Mouse (Mus musculus): Measurements from ENCODE around the gene Tuba3b.
A peak's percentile ranks its signal among the peaks of the same experiment; 100 is the strongest.

Tuba3b gene

GRCm38 (mm10) chr6:145607746-145608145 lies 7.8 kb upstream of the Tuba3b start:
- peak in 1 of 2 experiments; percentile 22 for DNase-seq

DNA sequence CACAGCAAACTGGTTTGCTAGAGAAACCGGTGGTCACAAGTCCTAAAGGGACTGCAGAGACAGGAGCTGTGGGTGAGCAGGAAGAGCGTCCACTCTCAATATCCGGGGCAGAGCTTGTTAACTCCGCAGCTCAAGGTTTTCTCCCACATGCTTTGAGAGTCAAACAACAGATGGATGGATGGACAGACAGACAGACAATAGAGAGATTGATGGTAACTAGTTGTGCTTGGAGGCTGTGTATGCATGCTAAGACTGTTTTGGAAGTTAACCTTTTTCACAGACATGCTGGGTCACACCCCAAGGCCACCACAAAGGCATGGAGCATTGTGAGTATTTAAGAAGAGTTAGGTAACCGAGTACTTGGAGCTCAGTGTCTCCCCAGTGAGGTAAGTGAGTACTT lies 6.9 kb upstream of the Tuba3b start:
- no peak for DNase-seq

GRCm38 (mm10) chr6:145610901-145611300 lies 4.7 kb upstream of the Tuba3b start:
- DNase-seq, result no peak

- DNase-seq, result no peak
Observed at GRCm38 (mm10) chr6:145612611-145613010, 2.9 kb upstream of the Tuba3b start.

DNA sequence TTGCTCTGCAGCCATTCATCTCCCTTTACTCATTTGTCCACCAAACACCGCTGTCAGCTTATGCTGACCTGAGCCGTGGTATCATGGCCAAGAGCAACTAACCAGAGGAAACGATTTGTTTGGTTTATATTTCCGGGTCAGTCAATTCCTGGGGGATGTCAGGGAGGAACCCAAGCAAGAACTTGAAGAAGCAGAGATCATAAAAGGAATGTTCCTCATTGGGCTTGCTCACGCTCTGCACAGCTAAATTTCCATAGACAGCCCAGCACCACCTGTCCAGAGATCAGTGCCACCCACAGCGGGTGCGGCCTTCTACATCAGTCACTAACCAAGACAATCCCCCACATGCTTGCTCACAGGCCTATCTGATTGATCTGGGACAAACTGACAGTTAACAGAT lies 1.3 kb upstream of the Tuba3b start, which contains the start of gene Lmntd1:
Gene Lmntd1 (minus strand): TSS at position 101 of the 400 bp plus-strand sequence.
- DNase-seq, result peak in 1 of 2 experiments; percentile 32

DNA sequence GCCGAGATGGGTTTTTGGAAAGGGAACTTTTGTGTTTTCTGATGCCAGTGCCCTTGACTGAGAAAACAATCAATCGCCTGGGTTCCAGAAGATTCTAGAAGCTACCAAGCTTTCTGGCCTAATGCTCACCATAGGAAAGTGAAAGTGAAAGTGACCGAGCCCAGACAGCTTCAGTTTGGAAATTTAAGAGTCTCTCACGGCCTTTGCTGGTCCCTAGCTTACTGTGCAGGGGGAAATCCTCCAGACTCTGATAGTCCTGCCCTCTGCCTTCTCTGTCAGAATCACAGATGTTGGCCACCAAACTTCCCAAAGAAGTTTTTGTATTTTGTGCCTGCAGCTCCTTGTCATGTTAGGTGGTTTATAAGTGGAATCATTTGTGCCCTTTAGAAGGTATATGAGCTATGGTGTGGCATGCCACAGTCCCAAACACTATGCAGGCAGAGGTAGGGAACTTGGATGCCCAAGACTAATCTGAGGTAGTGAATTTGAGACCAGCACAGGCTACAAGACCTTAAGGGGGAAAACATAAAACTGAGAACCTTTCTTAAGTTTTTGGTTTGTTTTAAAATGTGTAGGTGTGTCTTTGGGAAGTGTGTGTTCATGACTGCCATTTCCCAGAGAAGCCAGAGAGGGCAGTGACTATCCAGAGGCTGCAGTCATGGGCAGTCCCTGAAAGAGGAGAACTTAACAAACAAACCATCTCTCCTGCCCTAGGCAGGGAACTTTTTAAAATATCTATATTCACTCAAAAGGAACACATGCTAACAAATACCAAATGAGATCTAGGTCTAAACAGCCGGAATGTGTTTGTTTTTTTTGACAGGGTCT lies 1.1 kb downstream of the Tuba3b start:
- DNase-seq, result no peak

DNA sequence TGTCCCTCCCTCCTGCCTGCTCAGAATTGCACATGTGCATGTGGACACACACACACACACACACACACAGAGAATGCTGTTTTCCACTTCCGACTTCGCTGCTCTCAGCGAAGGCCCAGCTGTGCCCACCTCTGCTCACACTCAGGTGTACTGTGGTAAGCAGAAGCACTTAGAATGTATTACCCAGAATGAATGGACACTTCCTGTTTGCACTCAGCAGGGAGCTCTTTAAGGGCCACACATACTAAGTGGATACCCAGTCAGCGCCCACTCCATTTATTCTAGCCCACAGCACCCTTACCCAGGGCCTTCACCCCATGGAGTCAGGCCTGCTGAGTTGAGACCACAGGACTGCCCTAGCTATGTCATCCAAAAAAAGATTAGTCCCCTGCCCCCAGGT lies 7.6 kb downstream of the Tuba3b start:
- no peak for DNase-seq

- peak; percentile 16 to 63 for DNase-seq
Observed at GRCm38 (mm10) chr6:145630269-145630668, 14.7 kb downstream of the Tuba3b start.

DNA sequence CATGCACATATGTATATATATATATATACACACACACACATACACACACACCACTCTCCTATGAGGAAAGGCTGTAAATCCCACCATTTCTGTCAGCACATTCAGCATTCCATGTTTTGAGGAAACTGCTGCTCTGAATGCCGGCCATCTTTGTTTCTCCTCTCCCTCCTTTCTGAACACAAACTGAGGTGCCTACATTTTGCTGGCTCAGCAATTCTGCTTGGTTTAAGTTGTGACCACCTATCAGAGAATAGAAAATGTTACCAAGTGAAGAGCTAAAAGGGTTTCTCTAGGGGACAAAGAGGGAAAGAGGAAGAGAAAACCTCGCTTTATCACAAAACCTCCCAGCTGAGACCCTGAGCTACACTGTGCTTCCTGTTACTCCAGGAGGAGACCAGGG lies 18.9 kb downstream of the Tuba3b start:
- DNase-seq, result no peak

GRCm38 (mm10) chr6:145636682-145637081 lies 21.1 kb downstream of the Tuba3b start:
- no peak for DNase-seq

- DNase-seq, result peak; percentile 64 to 71
Observed at GRCm38 (mm10) chr6:145638248-145638647, 22.7 kb downstream of the Tuba3b start.

DNA sequence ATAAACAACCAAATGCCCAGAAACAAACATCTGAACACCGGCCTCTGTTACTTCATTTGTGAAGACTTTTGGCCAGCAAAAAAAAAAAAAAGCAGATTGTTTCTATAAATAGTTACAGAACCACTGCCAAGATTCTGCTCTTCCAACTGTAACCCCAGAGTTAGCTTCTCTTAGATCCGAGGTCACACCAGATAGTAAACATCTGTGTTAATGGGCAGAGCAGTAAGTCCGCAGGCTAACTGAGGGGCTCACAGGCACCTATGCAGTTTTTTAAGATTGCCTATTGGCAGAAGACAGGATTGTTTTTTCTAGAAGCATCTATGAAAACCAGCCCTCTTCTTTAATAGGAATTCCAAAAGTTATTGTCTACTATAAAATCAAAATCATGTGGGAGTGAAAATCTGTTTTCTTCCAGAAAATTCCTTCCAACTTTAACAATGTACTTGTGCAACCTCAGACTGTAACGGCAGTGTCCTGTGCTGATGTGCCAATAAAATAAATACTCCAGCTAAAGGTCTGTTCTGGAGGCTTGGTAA lies 25.5 kb downstream of the Tuba3b start:
- peak in 1 of 2 experiments; percentile 36 for DNase-seq

DNA sequence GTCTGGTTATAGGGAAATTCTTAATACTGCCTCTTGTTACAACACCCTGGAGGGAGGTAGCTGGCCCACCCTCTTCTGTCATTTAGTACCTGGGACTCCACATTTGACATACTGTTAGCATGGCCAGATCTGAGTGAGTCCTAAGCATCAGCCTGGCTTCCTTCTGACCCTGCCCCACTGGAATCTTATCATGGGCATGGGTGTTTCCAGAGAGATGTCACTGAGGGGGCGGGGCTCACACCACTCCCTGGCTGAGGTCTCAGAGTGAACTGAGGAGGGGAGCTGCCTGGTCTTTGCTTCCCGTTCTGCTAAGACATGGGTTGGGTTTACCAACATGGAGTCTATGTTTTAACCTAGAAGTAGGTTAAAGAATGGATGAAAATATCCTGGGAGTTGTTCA lies 36.4 kb downstream of the Tuba3b start:
- DNase-seq, result no peak

DNA sequence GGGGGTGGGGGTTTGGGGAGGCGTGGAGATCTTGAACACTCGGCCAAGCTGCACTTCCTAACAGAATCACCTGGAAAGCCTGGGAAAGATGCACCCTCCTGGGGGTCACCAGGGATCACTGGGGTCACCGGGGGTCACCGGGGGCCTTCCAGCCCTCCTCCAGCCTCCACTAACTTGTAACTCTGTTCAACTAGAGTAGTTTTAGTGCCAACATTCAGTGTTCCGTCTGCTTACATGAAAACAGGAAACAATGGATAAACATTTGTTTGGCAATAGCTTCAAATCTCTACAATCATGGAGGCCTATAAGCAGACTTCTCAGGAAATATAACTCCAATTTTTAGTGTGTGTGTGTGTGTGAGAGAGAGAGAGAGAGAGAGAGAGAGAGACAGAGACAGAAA lies 37.4 kb downstream of the Tuba3b start:
- no peak for DNase-seq

DNA sequence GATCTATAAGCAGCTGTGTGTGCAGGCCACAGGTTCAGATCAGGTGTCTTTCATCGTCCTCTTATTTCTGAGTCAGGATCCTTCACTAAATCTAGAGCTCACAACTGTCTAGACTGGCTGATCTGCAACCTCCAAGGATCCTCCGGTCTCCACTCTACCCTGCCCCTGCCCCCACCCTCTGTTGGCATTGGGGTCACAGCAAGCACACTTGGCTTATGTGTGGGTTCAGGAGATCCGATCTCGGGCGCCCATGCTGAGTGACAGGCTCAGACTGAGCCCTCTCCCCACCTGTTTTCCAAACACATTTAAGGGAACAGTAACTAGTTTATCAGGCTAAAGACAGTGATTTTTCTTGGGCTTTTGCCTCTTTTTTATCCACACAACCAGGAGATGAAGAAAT lies 38.1 kb downstream of the Tuba3b start:
- DNase-seq, result no peak

DNA sequence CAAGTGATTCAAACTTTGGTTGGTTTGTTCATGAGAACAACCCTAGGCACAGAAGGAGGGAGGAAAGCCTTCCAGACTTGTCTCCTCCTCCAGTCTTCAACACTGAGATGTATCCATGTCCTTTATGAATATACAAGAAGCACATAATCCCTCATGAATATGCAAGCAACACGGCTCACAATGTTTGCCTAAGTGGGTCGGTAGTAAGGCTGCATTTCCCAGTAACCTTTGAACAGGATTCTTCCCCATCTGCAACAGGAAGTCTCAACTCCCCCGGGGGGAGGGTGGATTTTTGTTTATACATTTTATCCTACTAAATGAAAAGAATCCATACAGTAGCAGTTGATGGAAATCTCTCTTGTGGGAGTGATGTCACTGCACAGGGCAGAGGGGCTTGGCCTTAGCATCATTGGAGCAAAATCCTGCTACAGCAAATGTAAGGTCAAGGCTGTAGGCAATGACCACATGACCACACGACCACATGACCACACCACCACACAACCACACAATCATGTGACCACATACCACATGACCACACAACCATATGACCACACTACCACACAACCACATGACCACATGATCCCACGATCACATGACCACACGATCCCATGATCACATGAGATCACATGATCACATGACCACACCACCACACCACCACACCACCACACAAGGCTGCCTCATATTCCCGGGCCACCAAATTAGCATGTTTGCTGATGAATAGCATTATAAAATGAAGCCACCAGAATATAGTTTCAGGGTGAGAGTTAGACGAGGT lies 38.7 kb downstream of the Tuba3b start:
- no peak for DNase-seq

DNA sequence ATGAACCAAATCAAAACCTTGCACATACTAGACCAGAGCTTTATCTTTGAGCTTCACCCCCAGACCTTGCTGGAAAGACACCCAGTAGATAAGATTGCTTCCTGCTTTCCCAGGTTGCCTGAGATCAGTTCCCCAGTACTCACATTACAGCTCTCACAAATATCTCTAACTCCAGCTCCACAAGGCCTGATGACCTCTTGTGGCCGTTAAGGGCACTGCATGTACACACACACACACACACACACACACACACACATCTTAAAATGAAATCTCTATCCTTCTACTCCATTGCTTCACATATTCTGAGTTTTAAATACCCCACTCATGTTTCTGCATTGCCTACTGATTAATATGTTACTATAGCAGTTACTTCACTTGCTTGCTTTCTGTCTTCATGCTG lies 40.1 kb downstream of the Tuba3b start:
- DNase-seq, result no peak

DNA sequence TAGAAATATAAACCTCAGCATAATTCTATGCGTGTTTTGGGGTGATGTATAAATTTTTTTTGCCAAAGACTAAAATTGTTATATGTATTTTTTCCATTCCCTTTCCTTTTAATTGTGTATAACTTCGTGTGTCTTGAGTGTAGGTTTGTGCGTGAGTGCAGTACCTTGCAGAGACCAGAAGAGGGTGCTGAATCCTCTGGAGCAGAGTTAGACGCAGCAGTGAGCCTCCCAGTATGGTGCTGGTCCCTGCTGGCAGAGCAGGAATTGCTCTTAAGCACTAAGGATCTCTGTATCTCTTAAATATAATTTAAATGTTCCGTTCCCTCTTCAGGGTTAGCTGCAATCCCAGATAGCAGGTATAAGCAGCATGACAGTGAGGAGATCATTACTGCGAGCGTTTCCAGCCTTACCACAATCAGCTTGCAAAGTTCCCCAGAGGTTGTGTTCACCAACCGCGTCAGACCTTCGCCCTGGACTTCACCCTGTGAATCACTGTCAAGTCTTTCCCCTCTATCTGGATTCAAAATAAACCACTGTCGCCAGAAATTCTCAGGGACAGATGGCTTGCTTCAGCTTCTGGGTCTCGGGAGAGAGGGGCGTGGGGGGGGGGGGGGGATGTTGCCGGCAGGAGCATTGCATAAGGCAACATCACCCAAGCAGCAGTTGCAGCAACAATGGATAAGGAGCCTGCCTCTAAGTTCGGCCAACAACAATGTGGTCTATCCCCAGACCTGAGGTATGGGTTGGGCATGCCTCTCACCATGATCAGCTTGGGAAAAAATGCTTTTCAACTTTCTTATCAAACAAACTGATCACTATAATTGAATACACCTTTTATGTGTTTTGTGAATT lies 41.4 kb downstream of the Tuba3b start:
- DNase-seq, result peak in 1 of 2 experiments; percentile 45

DNA sequence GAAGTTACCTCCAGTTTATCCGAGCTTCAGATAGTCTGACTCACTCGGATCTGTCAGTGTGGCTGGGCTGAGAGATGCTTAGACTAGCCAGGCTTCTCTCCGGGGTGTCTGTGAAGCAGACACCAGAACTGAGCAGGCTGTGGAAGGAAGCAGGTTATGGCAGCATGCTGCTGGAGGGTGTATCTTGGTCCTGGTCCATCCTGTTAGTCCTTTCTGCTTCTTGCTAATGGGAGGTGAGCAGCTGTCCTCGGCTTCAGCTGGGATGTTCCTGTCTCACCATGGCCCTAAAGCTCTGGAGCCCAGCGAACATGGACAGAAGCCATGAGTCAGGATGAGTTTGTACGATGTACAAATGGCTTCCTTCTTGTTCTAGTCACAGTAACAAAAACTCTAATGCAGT lies 43.6 kb downstream of the Tuba3b start:
- no peak for DNase-seq

DNA sequence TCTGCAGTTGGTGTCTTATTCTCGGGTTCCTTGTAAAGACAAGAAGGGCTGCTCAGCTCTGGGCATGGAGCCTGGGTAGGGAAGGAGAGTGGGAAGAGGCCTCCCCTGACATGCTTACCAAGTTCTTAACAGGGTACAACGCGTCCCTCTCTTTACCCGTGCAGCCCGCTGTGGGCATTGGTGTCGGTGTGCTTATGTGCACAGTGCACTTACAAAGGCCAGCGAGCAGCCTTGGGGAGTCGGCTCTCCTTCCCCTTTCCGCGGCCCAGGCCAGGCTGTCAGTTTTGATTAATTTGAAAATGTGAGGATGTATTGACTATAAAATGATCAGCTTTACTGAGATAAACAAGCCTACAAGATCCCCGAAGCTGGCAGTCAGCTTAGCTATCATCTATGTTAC lies 45.4 kb downstream of the Tuba3b start:
- DNase-seq, result no peak

DNA sequence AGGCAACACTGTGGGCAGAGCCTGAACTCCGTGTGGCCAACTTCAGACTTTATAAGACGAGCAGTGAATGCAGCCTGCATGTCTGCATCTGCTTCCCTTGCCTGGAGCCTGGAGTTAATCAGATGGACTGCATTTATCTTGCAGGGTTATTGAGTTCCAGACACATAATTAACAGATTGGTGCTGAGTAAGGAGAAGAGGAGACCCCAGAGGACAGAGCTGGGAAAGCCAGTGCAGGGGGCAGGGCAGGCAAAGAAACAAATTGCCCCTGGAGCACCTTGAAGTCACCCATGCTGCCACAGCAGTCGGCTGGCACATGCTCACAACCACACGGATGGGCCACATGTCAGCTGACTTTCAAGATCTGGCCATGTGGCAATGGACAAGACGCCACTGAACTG lies 48.7 kb downstream of the Tuba3b start:
- DNase-seq, result no peak

GRCm38 (mm10) chr6:145665751-145666150 lies 50.2 kb downstream of the Tuba3b start:
- DNase-seq, result no peak

DNA sequence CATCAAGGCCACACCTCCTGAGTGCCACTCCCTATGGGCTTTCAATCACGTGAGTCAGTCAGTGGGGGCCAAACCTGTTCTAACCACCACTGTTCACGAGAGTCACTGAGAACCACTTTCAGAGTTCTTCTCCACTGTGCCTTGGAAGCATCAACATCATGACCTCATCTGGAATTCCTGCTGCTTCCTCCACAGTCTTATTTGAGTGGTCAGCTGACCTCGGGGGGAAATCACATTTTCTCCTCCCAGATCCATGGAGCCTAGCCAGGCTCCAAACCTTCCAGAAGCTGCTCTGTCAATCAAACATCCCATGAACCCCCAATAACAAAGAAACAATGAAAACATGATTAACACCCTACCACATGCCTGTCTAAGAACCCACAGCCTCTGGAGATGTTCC lies 52.1 kb downstream of the Tuba3b start:
- no peak for DNase-seq
